Mouse (Mus musculus): ENCODE results near the gene Nol11.

DNA sequence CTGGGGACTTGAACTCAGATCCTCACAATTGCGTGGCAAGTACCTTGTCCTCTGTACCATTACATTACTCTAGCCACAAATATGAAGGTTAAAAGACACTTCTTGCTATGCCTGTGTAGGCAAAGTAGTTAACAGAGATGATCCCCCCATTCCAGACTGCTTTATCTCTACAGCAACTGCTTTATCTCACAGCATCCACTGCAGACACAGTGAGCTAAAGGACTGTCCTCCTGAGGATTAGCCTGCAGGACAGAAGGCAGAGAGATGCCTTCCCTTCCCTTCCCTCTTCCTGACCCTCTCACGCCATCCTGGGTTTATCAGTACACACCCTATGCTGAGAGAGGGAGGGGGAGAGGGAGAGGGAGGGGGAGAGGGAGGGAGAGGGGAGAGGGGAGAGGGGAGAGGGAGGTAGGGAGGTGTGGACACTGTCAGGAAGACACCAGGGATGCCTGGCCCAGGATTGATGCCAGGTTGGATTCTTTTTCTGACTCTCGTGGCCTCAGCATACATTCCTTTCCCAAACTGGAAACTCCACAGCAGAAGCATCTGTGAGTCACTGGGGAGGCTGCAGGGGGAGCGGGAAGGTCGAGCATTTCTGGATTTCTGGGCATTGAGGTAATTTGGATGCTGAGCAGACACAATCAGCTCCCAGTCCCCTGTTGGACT, 32.1 kb downstream of the Nol11 start:
- TF ChIP-seq CTCF (IDR thresholded peaks at IDR 0.05): no peak
- no peak for TF ChIP-seq EP300 (IDR thresholded peaks at IDR 0.05)
